Mouse (Mus musculus): ENCODE measurements at regions not wholly inside any gene's neighbourhood (a gene's known extent, or its start where the extent isn't known, plus 50 kb on each side); places are given as distances from the start of the nearest gene placed in this dataset.
A peak's percentile ranks its signal among the peaks of the same experiment; 100 is the strongest.

DNA sequence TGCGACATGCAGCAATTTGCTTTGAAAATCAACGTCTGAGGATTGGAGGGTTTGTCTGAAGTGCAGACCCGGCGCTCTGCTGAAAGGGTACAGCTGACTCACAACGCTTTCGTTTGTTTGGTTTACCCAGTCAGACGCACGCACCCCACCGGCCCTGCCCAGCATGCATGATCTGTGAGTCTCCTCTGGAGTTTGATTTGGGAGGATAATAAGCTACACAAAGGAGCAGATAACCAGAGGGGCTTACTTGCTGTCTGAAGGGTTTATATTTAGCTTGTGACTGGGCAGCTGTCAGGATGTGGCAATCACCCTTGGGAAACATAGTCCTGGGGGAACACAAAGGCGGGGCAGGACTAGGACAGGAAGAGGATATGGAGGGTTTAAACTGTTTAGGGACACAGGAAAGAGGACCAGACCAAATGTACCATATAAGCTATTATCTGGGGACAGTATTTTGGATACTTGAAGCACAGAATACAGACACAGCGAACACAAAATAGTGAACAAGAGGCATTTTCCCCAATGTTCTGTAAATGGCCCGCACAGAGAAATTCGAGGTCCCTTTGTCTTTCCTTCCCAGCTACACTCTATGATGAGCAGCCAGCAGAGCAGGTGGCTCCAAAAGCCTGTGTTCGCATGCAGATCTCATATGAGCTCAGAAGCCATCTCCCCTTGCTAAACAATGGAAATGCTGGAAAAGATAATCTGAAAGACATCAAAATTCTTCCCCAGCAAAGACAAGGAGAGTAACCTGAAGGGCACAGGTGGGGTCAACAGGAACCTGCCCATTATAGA is 81.1 kb downstream of the Pttg1 start:
- ATAC-seq (ENCODE audit: insufficient number of reproducible peaks, low FRiP score): peak; percentile 48; the same call in 1 of the 2 replicates
- Histone ChIP-seq H3K9ac (no peak overlapping the region), H3K9me3 (replicated peaks) (no peaks in the 10 kb centered on the region), H3K27ac (ENCODE audit: poor library complexity, severe bottlenecking) (peak overlapping the region; percentile 35; the same call in 1 of the 2 replicates), H3K36me3 (no peaks in the 10 kb centered on the region), H3K4me3 (no peak overlapping the region), H3K4me1 (replicated peaks) (peaks cover 16% of the 10 kb centered on the region), H3K27me3 (replicated peaks) (no peaks in the 10 kb centered on the region), H3K4me2 (peak overlapping the region; percentile 38)
- 28% methylated on average over 14 of the region's 14 CpGs for WGBS

DNA sequence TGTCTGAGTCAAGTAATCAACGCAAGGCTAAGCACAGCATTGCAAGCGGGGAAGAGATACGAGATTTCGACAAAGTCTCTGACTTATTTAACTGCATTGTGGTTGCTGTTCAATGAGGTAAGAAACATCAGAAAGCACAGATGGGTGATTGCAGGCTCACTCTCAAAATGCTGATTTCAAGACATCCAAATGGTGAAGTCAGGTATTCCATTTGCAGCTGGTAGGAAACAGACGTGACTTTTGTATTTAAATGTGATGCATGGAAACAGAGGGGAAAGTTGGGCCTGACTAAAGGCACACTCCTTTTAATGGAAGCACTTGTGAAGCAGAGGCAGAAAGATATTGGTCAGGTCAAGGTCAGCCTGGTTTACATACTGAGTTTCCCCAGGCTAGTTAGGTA is 82.5 kb downstream of the Pttg1 start:
- Histone ChIP-seq H3K4me2 (no peak overlapping the region), H3K4me3 (no peak overlapping the region), H3K9ac (no peak overlapping the region), H3K36me3 (no peaks in the 10 kb centered on the region), H3K27me3 (replicated peaks) (no peaks in the 10 kb centered on the region), H3K27ac (ENCODE audit: poor library complexity, severe bottlenecking) (no peak overlapping the region), H3K4me1 (replicated peaks) (peaks cover 12% of the 10 kb centered on the region), H3K9me3 (replicated peaks) (no peaks in the 10 kb centered on the region)
- 79% methylated on average over 5 of the region's 5 CpGs for WGBS
- no peak for ATAC-seq (ENCODE audit: insufficient number of reproducible peaks, low FRiP score)

DNA sequence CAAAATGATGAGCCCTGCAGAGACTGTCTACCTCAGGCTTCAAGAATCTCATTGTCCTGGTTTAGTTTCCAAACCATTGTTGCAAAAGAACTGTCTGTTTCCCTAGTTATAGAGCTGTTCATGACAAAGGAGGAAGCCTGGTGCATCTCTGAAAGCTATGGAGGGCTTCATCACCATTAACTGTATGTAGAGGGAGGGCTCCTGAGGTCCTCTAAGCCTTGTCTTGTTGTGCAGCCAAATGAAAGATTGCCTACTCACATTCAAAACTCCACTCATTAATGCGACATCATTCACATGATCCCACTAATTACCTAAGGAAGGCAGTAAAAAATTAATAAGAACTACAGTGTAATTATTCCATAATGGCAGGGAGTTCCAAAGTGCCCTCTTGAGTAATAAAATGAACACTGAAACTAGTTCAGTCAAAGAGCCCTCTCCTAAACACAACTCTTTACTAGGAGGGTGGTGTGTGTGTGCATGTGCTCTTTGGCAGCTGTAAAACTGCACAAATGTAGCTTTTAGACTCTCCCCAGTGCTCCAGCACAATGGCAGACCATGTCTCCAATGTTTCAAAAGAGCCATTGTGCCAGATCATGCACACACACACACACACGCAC is 87.6 kb downstream of the Pttg1 start:
- Histone ChIP-seq H3K36me3 (no peaks in the 10 kb centered on the region), H3K4me3 (no peak overlapping the region), H3K9ac (no peak overlapping the region), H3K4me1 (replicated peaks) (no peaks in the 10 kb centered on the region), H3K27ac (ENCODE audit: poor library complexity, severe bottlenecking) (no peak overlapping the region), H3K9me3 (replicated peaks) (no peaks in the 10 kb centered on the region), H3K27me3 (replicated peaks) (no peaks in the 10 kb centered on the region), H3K4me2 (no peak overlapping the region)
- no peak for ATAC-seq (ENCODE audit: insufficient number of reproducible peaks, low FRiP score)
- 88% methylated on average over 2 of the region's 2 CpGs for WGBS

DNA sequence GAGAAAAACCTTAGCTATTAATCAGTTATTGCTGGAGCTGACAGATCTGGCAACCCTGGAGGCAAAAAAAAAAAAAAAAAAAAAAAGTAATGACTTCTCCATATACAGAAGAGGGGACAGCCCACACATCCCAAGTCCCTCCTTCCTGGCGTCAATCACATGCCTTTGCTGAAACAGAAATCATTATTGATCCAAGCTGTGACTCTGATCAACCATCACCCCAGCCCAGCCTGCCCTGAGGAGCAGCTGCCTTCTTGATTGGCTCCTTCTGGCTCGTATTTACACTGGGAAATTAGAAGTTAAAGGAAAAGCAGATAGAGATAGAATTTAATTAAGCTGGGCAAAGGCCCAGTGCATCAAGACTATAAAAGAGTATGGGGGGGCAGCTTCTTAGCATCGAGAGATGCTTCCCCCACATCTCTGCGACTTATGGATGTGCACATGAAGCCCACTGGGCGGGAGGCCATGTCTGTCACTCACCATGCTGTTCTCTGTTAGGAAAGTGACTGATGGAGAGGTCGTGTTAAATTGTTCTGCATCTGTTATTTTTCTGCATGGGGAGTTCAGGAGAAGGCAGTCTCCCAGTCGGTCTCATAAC is 90.3 kb downstream of the Pttg1 start:
- no peaks in the 10 kb centered on the region for H3K27me3 ChIP-seq (replicated peaks)
- ATAC-seq (ENCODE audit: insufficient number of reproducible peaks, low FRiP score): no peak

DNA sequence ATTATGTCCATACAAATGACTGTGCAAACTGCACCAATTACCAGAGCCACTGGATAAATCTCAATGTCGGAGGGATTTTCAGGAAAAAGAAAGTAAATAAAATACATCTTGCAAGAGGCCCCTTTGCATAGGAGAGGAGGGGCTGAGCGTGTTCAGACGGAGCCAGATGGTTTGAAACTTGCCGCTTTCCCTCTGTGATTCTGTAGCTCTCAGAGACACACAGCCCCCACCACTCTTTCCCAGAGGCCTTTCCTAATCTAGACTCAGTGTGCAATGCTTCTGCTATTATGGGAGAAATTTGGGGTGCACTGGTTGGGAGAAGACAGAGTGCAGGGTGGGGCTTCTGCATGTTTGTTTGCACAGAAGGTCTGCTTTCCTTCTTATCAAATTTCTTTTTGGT is 92.5 kb downstream of the Pttg1 start:
- Histone ChIP-seq H3K9ac (no peak overlapping the region), H3K4me1 (replicated peaks) (no peaks in the 10 kb centered on the region), H3K27me3 (replicated peaks) (no peaks in the 10 kb centered on the region), H3K36me3 (no peaks in the 10 kb centered on the region), H3K4me3 (no peak overlapping the region), H3K4me2 (no peak overlapping the region), H3K27ac (ENCODE audit: poor library complexity, severe bottlenecking) (no peak overlapping the region), H3K9me3 (replicated peaks) (no peaks in the 10 kb centered on the region)
- ATAC-seq (ENCODE audit: insufficient number of reproducible peaks, low FRiP score): no peak
- WGBS: 68% methylated on average over 4 of the region's 4 CpGs

More for the DNA sequence above, 90.3 kb downstream of the Pttg1 start:
- H3K9me3 ChIP-seq (replicated peaks): no peaks in the 10 kb centered on the region
- H3K9ac ChIP-seq: no peak overlapping the region
- 61% methylated on average over 7 of the region's 7 CpGs for WGBS
- no peak overlapping the region for H3K27ac ChIP-seq (ENCODE audit: poor library complexity, severe bottlenecking)
- H3K4me3 ChIP-seq: no peak overlapping the region
- no peaks in the 10 kb centered on the region for H3K36me3 ChIP-seq
- no peak overlapping the region for H3K4me2 ChIP-seq
- H3K4me1 ChIP-seq (replicated peaks): no peaks in the 10 kb centered on the region

DNA sequence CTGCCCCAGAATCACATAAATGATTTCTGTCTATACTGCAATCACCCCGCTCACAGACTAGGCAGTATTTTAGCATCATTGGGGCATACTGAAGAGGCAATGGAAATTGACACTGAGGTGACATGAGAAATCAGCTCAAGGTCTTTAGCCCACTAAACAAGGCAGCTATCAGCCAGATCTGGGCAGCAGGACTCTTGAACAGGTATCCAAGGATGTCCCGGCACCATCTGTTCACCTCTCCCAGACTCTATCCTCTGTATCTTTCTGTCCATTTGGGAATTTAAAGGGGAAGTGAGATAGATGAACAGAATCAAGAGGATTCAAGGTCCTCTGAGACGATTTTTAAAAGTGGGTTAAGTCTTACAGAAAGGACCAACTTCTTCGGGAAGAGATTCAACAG is 112.1 kb downstream of the Pttg1 start:
- no peak for ATAC-seq (ENCODE audit: insufficient number of reproducible peaks, low FRiP score)
- WGBS: 81% methylated on average over 4 of the region's 4 CpGs

More for the DNA sequence above, 112.1 kb downstream of the Pttg1 start:
- no peaks in the 10 kb centered on the region for H3K9me3 ChIP-seq (replicated peaks)
- no peaks in the 10 kb centered on the region for H3K4me1 ChIP-seq (replicated peaks)
- H3K27me3 ChIP-seq (replicated peaks): no peaks in the 10 kb centered on the region
- H3K27ac ChIP-seq (ENCODE audit: poor library complexity, severe bottlenecking): no peak overlapping the region
- no peak overlapping the region for H3K9ac ChIP-seq
- no peak overlapping the region for H3K4me2 ChIP-seq
- no peaks in the 10 kb centered on the region for H3K36me3 ChIP-seq
- no peak overlapping the region for H3K4me3 ChIP-seq

Measured in heart, embryonic 12.5 days (tissue).